Mouse (Mus musculus) urinary bladder, postnatal 10 days (tissue): ENCODE data around the gene Srsf12.

Experiments
- DNase-seq: peaks from one replicate; pipeline ENCODE4 v3.0.0; 2022; ENCODE audit warnings: low spot score

Srsf12 gene

DNA sequence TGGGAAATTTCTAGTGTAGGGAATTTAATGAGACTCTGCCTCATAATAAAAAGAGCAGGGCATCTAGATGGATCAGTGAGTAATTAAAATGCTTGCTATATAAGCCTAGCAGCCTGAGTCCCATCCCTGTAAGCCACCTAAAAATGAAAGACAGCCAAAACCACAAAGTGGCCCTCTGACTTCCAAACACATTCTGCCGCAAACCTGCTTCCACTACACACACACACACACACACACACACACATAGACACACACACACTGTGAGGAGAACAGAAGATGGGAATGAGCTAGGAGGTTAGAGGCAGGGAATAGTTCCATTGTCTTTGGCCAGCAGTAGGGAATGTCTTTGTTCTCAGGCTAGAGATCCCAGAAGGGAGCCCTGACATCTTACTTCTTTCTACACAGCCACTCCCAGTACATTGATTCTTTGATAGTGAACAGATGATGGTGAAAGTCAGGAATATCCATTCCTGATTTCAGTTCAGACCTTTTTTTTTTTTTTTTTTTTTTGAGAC lies 41.0 kb downstream of the Srsf12 start:
- no peak for DNase-seq

- DNase-seq, result no peak
Measured at GRCm38 (mm10) chr4:33250867-33251266, 42.1 kb downstream of the Srsf12 start.

DNA sequence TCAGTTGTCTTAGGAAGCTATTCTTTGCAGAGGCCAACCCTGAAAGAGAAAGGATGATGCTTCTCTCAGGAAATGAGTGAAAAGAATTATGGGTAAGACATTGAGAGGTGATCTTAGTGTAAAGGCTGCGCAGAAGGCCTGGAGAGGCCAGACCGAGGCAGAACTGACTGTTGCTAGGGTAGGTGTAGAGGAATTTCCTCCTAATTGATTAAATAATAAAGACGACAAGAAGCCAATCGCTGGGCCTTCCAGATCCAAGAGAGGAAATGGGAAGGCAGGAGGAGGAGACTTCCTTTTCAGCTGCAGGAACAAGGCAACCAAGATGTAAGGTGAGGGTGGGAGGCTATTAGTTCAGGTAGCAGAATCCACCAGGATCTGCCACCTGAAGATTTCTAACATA lies 45.9 kb downstream of the Srsf12 start:
- DNase-seq, result no peak

GRCm38 (mm10) chr4:33257263-33257964 lies 48.6 kb downstream of the Srsf12 start:
- DNase-seq, result no peak

GRCm38 (mm10) chr4:33260311-33260710 lies 51.5 kb downstream of the Srsf12 start:
- no peak for DNase-seq

GRCm38 (mm10) chr4:33261311-33261753 lies 52.5 kb downstream of the Srsf12 start:
- DNase-seq, result peak; percentile 57

GRCm38 (mm10) chr4:33262897-33263296 lies 54.1 kb downstream of the Srsf12 start:
- DNase-seq, result no peak

GRCm38 (mm10) chr4:33264979-33265726 lies 56.4 kb downstream of the Srsf12 start:
- DNase-seq, result no peak

- no peak for DNase-seq
Measured at GRCm38 (mm10) chr4:33270386-33271314, 61.9 kb downstream of the Srsf12 start.

GRCm38 (mm10) chr4:33273437-33273836 lies 64.6 kb downstream of the Srsf12 start:
- no peak for DNase-seq

GRCm38 (mm10) chr4:33281891-33282685 lies 73.3 kb downstream of the Srsf12 start:
- DNase-seq, result no peak
